In the genomic region with DNA sequence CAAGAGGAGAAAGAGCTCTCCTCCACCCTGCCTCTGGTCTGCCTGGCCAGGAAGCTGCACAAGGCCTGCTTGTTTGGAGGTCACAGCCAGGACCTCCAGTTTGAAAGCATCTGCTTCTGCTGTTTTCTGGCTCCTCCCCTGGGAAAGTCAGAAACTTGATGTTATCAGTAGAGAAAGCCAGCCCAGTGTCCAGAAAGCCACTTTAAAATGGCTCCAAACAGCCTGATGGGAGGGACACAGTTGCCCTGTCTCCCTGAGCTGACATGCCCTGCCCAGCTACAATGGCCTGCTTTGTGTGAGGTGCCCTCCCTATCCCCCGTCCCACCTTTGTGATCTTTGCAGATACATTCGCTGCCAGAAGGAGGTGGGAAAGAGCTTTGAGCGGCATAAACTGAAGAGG, we compare ENCODE assay signal across 17 mouse cellular contexts. TPM values are rescaled to one million over a fixed set of nuclear protein-coding genes. Genes with fewer than 3 reads are reported as not detected.
DNase-seq lines count a peak whose midpoint lies in the region; ATAC-seq lines count a peak whose summit lies in the region.
"Had no signal": no experiment of that assay in that cellular context is flagged by ENCODE, and none has a peak within 500 bp of the region (broad histone marks: within the 10 kb centered on the region; RNA-seq: fewer than 3 reads in every experiment).

No protein-coding gene starts in this region.

- peaks cover 15 to 22% of the 10 kb centered on the region in 2 experiments for H3K4me1 ChIP-seq in heart, embryonic 14.5 days (ENCODE audit: control insufficient read depth in 2 of 2, insufficient read depth in 2 of 2, low read length in 2 of 2)
- H3K4me1 ChIP-seq in liver, embryonic 12.5 days = peaks cover 56% of the 10 kb centered on the region
- H3K4me1 ChIP-seq in embryonic facial prominence, embryonic 13.5 days = peaks cover 10% of the 10 kb centered on the region
- H3K4me1 ChIP-seq in intestine, embryonic 16.5 days (ENCODE audit: control insufficient read depth, insufficient read depth, low read length) = peaks cover 14% of the 10 kb centered on the region

- H3K36me3 ChIP-seq in heart, embryonic 14.5 days (ENCODE audit: control insufficient read depth, insufficient read depth, low read length) = peaks cover 82% of the 10 kb centered on the region
- peaks cover 77% of the 10 kb centered on the region for H3K36me3 ChIP-seq in liver, embryonic 12.5 days
- peaks cover 81% of the 10 kb centered on the region for H3K36me3 ChIP-seq in embryonic facial prominence, embryonic 13.5 days
- H3K36me3 ChIP-seq in intestine, embryonic 16.5 days (ENCODE audit: control insufficient read depth, insufficient read depth, low read length) = peaks cover 46% of the 10 kb centered on the region

- H3K27me3 ChIP-seq in heart, embryonic 14.5 days (ENCODE audit: control insufficient read depth, insufficient read depth, low read length) = 0 out of 2 replicates have a peak, but pooled peaks cover 4% of the 10 kb centered on the region
- peaks cover 4% of the 10 kb centered on the region for H3K27me3 ChIP-seq in liver, embryonic 12.5 days (replicated peaks)
- peaks cover 12% of the 10 kb centered on the region for H3K27me3 ChIP-seq in embryonic facial prominence, embryonic 13.5 days
- H3K27me3 ChIP-seq in intestine, embryonic 16.5 days (replicated peaks; ENCODE audit: control insufficient read depth, insufficient read depth, low read length) = no peaks in the 10 kb centered on the region

- no peak overlapping the region for H3K9ac ChIP-seq in heart, embryonic 14.5 days (ENCODE audit: low read length)
- H3K9ac ChIP-seq in liver, embryonic 12.5 days = no peak overlapping the region
- peak overlapping the region; percentile 51 for H3K9ac ChIP-seq in embryonic facial prominence, embryonic 13.5 days
- no peak overlapping the region for H3K9ac ChIP-seq in intestine, embryonic 16.5 days (ENCODE audit: low read depth, low read length)
- H3K9ac ChIP-seq: forebrain, postnatal 0 days; liver, embryonic 14.5 days; midbrain, embryonic 13.5 days had no signal

- ATAC-seq in heart, embryonic 14.5 days (ENCODE audit: insufficient number of reproducible peaks, insufficient read depth, low FRiP score, low read depth) = no peak
- ATAC-seq in liver, embryonic 12.5 days = no peak
- no peak for ATAC-seq in embryonic facial prominence, embryonic 13.5 days (ENCODE audit: insufficient number of reproducible peaks, insufficient read depth, low FRiP score, low TSS enrichment, low read depth)
- no peak for ATAC-seq in intestine, embryonic 16.5 days
- ATAC-seq: CD4-positive, CD25-positive, alpha-beta regulatory T cell, adult 4 months; forebrain, postnatal 0 days; midbrain, embryonic 13.5 days had no signal

- H3K27ac ChIP-seq in heart, embryonic 14.5 days (replicated peaks in 1 of 2; ENCODE audit: control insufficient read depth in 1 of 2, insufficient read depth in 1 of 2, low read depth in 2 of 2, low read length in 2 of 2) = peak overlapping the region; percentile 28 to 41; a peak in 2 of 4 replicates
- H3K27ac ChIP-seq in liver, embryonic 12.5 days = peak overlapping the region; percentile 39; the same call in 1 of the 2 replicates
- H3K27ac ChIP-seq in embryonic facial prominence, embryonic 13.5 days = peak overlapping the region; percentile 22; the same call in 1 of the 2 replicates
- H3K27ac ChIP-seq in intestine, embryonic 16.5 days (ENCODE audit: low read length) = no peak overlapping the region
- H3K27ac ChIP-seq: liver, embryonic 14.5 days; midbrain, embryonic 13.5 days had no signal

- no peaks in the 10 kb centered on the region for H3K9me3 ChIP-seq in heart, embryonic 14.5 days (ENCODE audit: control insufficient read depth, low read length)
- no peaks in the 10 kb centered on the region for H3K9me3 ChIP-seq in liver, embryonic 12.5 days (replicated peaks)
- H3K9me3 ChIP-seq in embryonic facial prominence, embryonic 13.5 days = no peaks in the 10 kb centered on the region
- H3K9me3 ChIP-seq in intestine, embryonic 16.5 days (ENCODE audit: control insufficient read depth, low read length) = no peaks in the 10 kb centered on the region
- H3K9me3 ChIP-seq: midbrain, embryonic 13.5 days had no signal

- no peak overlapping the region for H3K4me3 ChIP-seq in heart, embryonic 14.5 days (ENCODE audit: control insufficient read depth in 1 of 2, insufficient read depth in 1 of 2, low read depth in 1 of 2, low read length in 2 of 2)
- H3K4me3 ChIP-seq in liver, embryonic 12.5 days = no peak overlapping the region
- H3K4me3 ChIP-seq in embryonic facial prominence, embryonic 13.5 days = no peak overlapping the region
- H3K4me3 ChIP-seq in intestine, embryonic 16.5 days (ENCODE audit: low read length) = no peak overlapping the region
- H3K4me3 ChIP-seq: midbrain, embryonic 13.5 days had no signal

- H3K4me2 ChIP-seq in heart, embryonic 14.5 days (ENCODE audit: low read length) = no peak overlapping the region
- H3K4me2 ChIP-seq in liver, embryonic 12.5 days = no peak overlapping the region
- H3K4me2 ChIP-seq in embryonic facial prominence, embryonic 13.5 days = no peak overlapping the region
- no peak overlapping the region for H3K4me2 ChIP-seq in intestine, embryonic 16.5 days (ENCODE audit: low read depth, low read length)
- H3K4me2 ChIP-seq: midbrain, embryonic 13.5 days had no signal

- intact Hi-C loops in heart, postnatal 14 days (cut with DNase I) = no loop called here

- WGBS in heart, embryonic 14.5 days = 66% methylated on average over 3 of the region's 3 CpGs
- WGBS in liver, embryonic 12.5 days (ENCODE audit: insufficient replicate concordance) = 78% methylated on average over 3 of the region's 3 CpGs
- 36% methylated on average over 3 of the region's 3 CpGs for WGBS in embryonic facial prominence, embryonic 13.5 days
- 56% methylated on average over 3 of the region's 3 CpGs for WGBS in intestine, embryonic 16.5 days

- no peak for DNase-seq in heart, postnatal 14 days
- no peak for DNase-seq in liver
- DNase-seq in brain, adult 2 months (ENCODE audit: low read depth, low spot score) = peak; percentile 54
- DNase-seq: adrenal gland, postnatal 25 days; cerebellum, postnatal 36 days; forebrain, postnatal 0 days; gastrocnemius, postnatal 25 days; layer of hippocampus, adult 9-11 months; lung, postnatal 36 days had no signal

RNA-seq across cellular contexts. Expression of gene Paqr6, which starts 4.4 kb away (rescaled TPM):
- 3.0 and 3.3 TPM in 2 replicates for polyA plus RNA-seq in heart, embryonic 14.5 days (2014; fragmentation: Nextera tagmentation; extraction: Ambion mirVana)
- total RNA-seq in heart, postnatal 14 days (2021) = under 1 TPM; 0.22 to 0.67 TPM
- 9.2 and 10.0 TPM in 2 replicates for polyA plus RNA-seq in liver, embryonic 12.5 days (2016; fragmentation: Nextera tagmentation; extraction: Ambion mirVana)
- 4.2 and 4.9 TPM in 2 replicates for polyA plus RNA-seq in embryonic facial prominence, embryonic 13.5 days (2015; fragmentation: Nextera tagmentation; extraction: Ambion mirVana)
- polyA plus RNA-seq in intestine, embryonic 16.5 days (2015; fragmentation: Nextera tagmentation; extraction: Ambion mirVana) = 4.4 and 5.1 TPM in 2 replicates
- polyA plus RNA-seq: CD4-positive, CD25-positive, alpha-beta regulatory T cell, adult 4 months had no signal

RNA-seq across cellular contexts. Expression of gene Bglap3, which starts 12.6 kb away (rescaled TPM):
- polyA plus RNA-seq in heart, embryonic 14.5 days (2014; fragmentation: Nextera tagmentation; extraction: Ambion mirVana) = not detected in 2 replicates
- not detected for total RNA-seq in heart, postnatal 14 days (2021)
- 0.11 and 0.13 TPM in 2 replicates for polyA plus RNA-seq in liver, embryonic 12.5 days (2016; fragmentation: Nextera tagmentation; extraction: Ambion mirVana)
- 0.28 TPM in 1 of 2 replicates, not detected in the other for polyA plus RNA-seq in embryonic facial prominence, embryonic 13.5 days (2015; fragmentation: Nextera tagmentation; extraction: Ambion mirVana)
- polyA plus RNA-seq in intestine, embryonic 16.5 days (2015; fragmentation: Nextera tagmentation; extraction: Ambion mirVana) = 2.2 and 5.3 TPM in 2 replicates
- total RNA-seq: forebrain, postnatal 0 days had no signal
- polyA plus RNA-seq: CD4-positive, CD25-positive, alpha-beta regulatory T cell, adult 4 months; forebrain, postnatal 0 days; midbrain, embryonic 13.5 days had no signal

RNA-seq across cellular contexts. Expression of gene Bglap2, which starts 18.5 kb away (rescaled TPM):
- not detected in 2 replicates for polyA plus RNA-seq in heart, embryonic 14.5 days (2014; fragmentation: Nextera tagmentation; extraction: Ambion mirVana)
- total RNA-seq in heart, postnatal 14 days (2021) = not detected
- not detected in 2 replicates for polyA plus RNA-seq in liver, embryonic 12.5 days (2016; fragmentation: Nextera tagmentation; extraction: Ambion mirVana)
- 0.58 TPM in 1 of 2 replicates, not detected in the other for polyA plus RNA-seq in embryonic facial prominence, embryonic 13.5 days (2015; fragmentation: Nextera tagmentation; extraction: Ambion mirVana)
- not detected in 2 replicates for polyA plus RNA-seq in intestine, embryonic 16.5 days (2015; fragmentation: Nextera tagmentation; extraction: Ambion mirVana)
- total RNA-seq: gastrocnemius, postnatal 25 days had no signal
- polyA plus RNA-seq: CD4-positive, CD25-positive, alpha-beta regulatory T cell, adult 4 months; forebrain, postnatal 0 days; kidney, embryonic 16.5 days; liver, embryonic 14.5 days; midbrain, embryonic 13.5 days had no signal

RNA-seq across cellular contexts. Expression of gene Smg5, which starts 23.9 kb away (rescaled TPM):
- polyA plus RNA-seq in heart, embryonic 14.5 days (2014; fragmentation: Nextera tagmentation; extraction: Ambion mirVana) = 30.9 and 34.3 TPM in 2 replicates
- total RNA-seq in heart, postnatal 14 days (2021) = 10 to 100 TPM; 41.5 to 44.3 TPM
- 56.1 and 58.8 TPM in 2 replicates for polyA plus RNA-seq in liver, embryonic 12.5 days (2016; fragmentation: Nextera tagmentation; extraction: Ambion mirVana)
- polyA plus RNA-seq in embryonic facial prominence, embryonic 13.5 days (2015; fragmentation: Nextera tagmentation; extraction: Ambion mirVana) = 55.0 and 58.3 TPM in 2 replicates
- 34.2 and 34.7 TPM in 2 replicates for polyA plus RNA-seq in intestine, embryonic 16.5 days (2015; fragmentation: Nextera tagmentation; extraction: Ambion mirVana)

RNA-seq across cellular contexts. Expression of gene Tmem79, which starts 24.0 kb away (rescaled TPM):
- 1.1 TPM in 2 replicates for polyA plus RNA-seq in heart, embryonic 14.5 days (2014; fragmentation: Nextera tagmentation; extraction: Ambion mirVana)
- total RNA-seq in heart, postnatal 14 days (2021) = 1 to 10 TPM; 1.6 TPM
- 1.6 and 2.0 TPM in 2 replicates for polyA plus RNA-seq in liver, embryonic 12.5 days (2016; fragmentation: Nextera tagmentation; extraction: Ambion mirVana)
- 9.1 and 10.4 TPM in 2 replicates for polyA plus RNA-seq in embryonic facial prominence, embryonic 13.5 days (2015; fragmentation: Nextera tagmentation; extraction: Ambion mirVana)
- 23.8 and 29.4 TPM in 2 replicates for polyA plus RNA-seq in intestine, embryonic 16.5 days (2015; fragmentation: Nextera tagmentation; extraction: Ambion mirVana)
